Mouse (Mus musculus): ENCODE results near the gene Npy. TPM values are rescaled to one million over a fixed set of nuclear protein-coding genes. Genes with fewer than 3 reads are reported as not detected.

Gene Npy
- polyA plus RNA-seq (2015; fragmentation: Nextera tagmentation; extraction: Ambion mirVana) = 0.22 TPM in 1 of 2 replicates, not detected in the other

DNA sequence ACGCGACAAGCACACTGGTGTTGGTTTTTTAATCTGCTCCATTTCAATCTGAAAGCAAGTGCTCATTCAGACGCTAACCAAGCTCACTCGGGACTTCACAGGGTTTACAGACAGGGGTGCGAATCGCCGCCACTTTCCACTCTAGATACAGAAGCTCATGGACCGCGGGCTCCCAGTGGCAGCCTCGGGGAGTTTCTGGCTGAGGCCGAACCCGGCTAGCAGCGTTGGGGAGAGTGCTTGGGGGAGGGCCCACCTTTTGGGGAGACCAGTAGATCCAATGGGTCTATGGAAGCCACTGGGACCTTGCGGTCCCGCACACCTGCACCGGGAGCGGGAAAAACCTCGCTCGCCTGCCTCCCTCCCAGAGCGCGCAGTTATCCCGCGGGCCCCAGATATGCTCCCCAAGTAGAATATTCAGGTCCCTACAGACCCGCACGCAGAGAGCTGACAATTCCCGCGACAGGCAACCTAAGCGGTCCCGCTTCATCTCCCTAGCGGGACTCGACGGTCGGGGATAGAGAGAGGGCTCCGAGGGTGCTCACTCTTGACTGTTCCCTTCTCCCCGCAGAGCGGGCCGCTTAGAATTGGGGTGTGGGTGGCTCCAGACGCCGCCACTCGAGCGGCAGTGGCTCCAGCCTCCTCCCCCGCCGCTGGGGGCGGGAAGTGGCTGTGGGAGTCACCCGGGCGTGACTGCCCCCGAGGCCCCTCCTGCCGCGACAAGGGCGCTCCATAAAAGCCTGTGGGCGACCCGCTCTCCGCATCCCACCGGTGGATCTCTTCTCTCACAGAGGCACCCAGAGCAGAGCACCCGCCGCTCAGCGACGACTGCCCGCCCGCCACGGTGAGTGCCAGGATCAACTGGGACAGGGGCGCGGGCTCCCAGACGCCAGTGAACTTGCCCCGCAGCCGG lies at the start of gene Npy:
Gene Npy, plus strand, starts transcription at position 750 of the 910 bp plus-strand sequence.
- H3K9me3 ChIP-seq (replicated peaks) = no peaks in the 10 kb centered on the region
- under 1% methylated on average over 66 of the region's 66 CpGs for WGBS (ENCODE audit: insufficient replicate concordance)
- peak within 1 kb of the TSS; percentile 29 for H3K4me3 ChIP-seq (replicated peaks)
- no peak within 1 kb of the TSS for H3K27ac ChIP-seq (replicated peaks)
- peaks cover 8% of the 10 kb centered on the region; the same call in 1 of the 2 replicates for H3K4me1 ChIP-seq (replicated peaks)
- peak within 1 kb of the TSS; percentile 60 for H3K4me2 ChIP-seq
- peaks cover 68% of the 10 kb centered on the region for H3K27me3 ChIP-seq
- no peak for ATAC-seq (ENCODE audit: insufficient read depth)
- H3K9ac ChIP-seq = no peak within 1 kb of the TSS
- no peaks in the 10 kb centered on the region for H3K36me3 ChIP-seq (replicated peaks)

- Histone ChIP-seq H3K27me3 (no peaks in the 10 kb centered on the region), H3K9ac (no peak overlapping the region), H3K4me2 (no peak overlapping the region), H3K36me3 (replicated peaks) (no peaks in the 10 kb centered on the region), H3K27ac (replicated peaks) (no peak overlapping the region), H3K4me1 (replicated peaks) (no peaks in the 10 kb centered on the region), H3K4me3 (replicated peaks) (no peak overlapping the region), H3K9me3 (replicated peaks) (no peaks in the 10 kb centered on the region)
- ATAC-seq (ENCODE audit: insufficient read depth) = no peak
- 60% methylated on average over 8 of the region's 8 CpGs for WGBS (ENCODE audit: insufficient replicate concordance)
These were observed 47.5 kb upstream of the Npy start for GRCm38 (mm10) chr6:49775006-49775405.

DNA sequence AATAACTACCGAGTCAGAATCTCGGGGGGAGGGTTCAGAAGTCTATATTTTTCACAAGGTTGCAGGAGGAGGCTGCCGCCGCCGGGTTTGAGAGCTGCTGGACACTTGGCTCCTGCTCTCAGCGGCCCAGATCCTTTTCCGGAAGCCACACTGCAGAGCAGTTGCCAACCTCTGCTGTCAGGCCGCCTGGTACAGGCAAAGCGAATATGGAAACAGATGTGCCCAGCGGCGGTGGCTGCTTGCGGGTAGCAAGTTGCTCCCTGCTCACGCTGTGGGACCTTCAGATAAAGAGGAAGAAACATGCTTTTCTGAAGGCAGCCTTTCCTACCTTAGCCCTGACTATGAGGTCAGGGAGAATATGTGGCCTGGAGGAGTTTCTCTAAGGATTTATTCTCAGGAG lies 44.4 kb upstream of the Npy start:
- H3K36me3 ChIP-seq (replicated peaks) = no peaks in the 10 kb centered on the region
- WGBS (ENCODE audit: insufficient replicate concordance) = 39% methylated on average over 13 of the region's 13 CpGs
- H3K27ac ChIP-seq (replicated peaks) = no peak overlapping the region
- ATAC-seq (ENCODE audit: insufficient read depth) = no peak
- H3K27me3 ChIP-seq = no peaks in the 10 kb centered on the region
- no peak overlapping the region for H3K4me3 ChIP-seq (replicated peaks)
- no peaks in the 10 kb centered on the region for H3K9me3 ChIP-seq (replicated peaks)
- no peak overlapping the region for H3K4me2 ChIP-seq
- H3K9ac ChIP-seq = no peak overlapping the region
- H3K4me1 ChIP-seq (replicated peaks) = no peaks in the 10 kb centered on the region

- ATAC-seq (ENCODE audit: insufficient read depth) = no peak
- Histone ChIP-seq H3K4me3 (replicated peaks) (no peak overlapping the region), H3K9me3 (replicated peaks) (no peaks in the 10 kb centered on the region), H3K27me3 (no peaks in the 10 kb centered on the region), H3K9ac (no peak overlapping the region), H3K4me1 (replicated peaks) (no peaks in the 10 kb centered on the region), H3K27ac (replicated peaks) (no peak overlapping the region), H3K4me2 (no peak overlapping the region), H3K36me3 (replicated peaks) (no peaks in the 10 kb centered on the region)
- WGBS (ENCODE audit: insufficient replicate concordance) = 83% methylated on average over 9 of the region's 9 CpGs
These were observed 43.8 kb upstream of the Npy start for GRCm38 (mm10) chr6:49778729-49779128.

DNA sequence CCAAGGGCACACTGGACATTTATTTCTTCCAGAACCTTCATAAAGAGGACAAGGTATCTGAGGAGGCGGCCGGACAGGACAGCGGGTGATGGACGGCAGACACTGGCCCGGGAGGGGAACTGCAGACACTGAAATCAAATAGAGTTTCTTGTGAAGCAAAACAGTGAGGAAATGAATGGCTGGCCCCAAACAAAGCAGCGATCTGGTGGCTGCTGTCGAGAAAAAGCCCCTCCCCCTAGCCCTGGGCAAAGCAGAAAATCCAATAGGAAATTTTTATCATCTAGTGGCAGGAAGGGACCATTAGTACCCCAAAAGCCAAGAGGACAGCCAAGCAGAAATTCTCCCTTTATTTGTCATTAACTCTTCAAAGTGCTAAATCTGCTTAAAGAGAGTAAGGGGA lies 42.9 kb upstream of the Npy start:
- H3K4me2 ChIP-seq = no peak overlapping the region
- ATAC-seq (ENCODE audit: insufficient read depth) = no peak
- H3K4me3 ChIP-seq (replicated peaks) = no peak overlapping the region
- H3K9ac ChIP-seq = no peak overlapping the region
- no peaks in the 10 kb centered on the region for H3K9me3 ChIP-seq (replicated peaks)
- H3K4me1 ChIP-seq (replicated peaks) = no peaks in the 10 kb centered on the region
- no peaks in the 10 kb centered on the region for H3K27me3 ChIP-seq
- WGBS (ENCODE audit: insufficient replicate concordance) = 41% methylated on average over 7 of the region's 7 CpGs
- no peaks in the 10 kb centered on the region for H3K36me3 ChIP-seq (replicated peaks)
- no peak overlapping the region for H3K27ac ChIP-seq (replicated peaks)

DNA sequence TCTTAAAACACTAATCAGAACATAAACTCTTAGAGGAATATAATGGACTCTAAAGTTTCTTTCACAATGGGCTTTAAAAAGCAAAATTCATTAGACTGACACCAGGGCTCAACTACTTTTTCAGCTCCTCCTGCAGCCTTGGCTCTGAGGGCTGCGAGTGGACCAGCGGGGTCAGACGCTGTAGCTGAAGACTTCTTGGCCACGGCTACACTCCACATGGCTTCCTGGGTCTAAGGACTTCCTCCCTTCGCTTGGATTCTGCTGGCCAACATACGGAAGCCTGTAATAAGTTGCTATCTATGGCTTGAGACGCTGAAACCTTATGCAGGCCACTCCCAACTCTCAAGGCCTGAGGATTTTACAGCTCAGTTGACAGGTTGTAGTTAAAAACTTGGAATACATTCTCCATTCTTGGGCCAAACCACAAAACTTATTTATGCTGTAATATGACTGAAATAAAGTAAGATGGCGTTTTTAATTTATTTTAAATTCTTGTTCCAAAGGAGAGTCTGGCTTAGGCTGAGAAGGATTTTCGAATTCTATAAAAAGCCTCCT lies 41.6 kb upstream of the Npy start:
- no peak for ATAC-seq (ENCODE audit: insufficient read depth)
- Histone ChIP-seq H3K9me3 (replicated peaks) (no peaks in the 10 kb centered on the region), H3K36me3 (replicated peaks) (no peaks in the 10 kb centered on the region), H3K4me3 (replicated peaks) (no peak overlapping the region), H3K9ac (no peak overlapping the region), H3K4me1 (replicated peaks) (no peaks in the 10 kb centered on the region), H3K27ac (replicated peaks) (no peak overlapping the region), H3K27me3 (no peaks in the 10 kb centered on the region), H3K4me2 (no peak overlapping the region)
- WGBS (ENCODE audit: insufficient replicate concordance) = 53% methylated on average over 9 of the region's 9 CpGs

DNA sequence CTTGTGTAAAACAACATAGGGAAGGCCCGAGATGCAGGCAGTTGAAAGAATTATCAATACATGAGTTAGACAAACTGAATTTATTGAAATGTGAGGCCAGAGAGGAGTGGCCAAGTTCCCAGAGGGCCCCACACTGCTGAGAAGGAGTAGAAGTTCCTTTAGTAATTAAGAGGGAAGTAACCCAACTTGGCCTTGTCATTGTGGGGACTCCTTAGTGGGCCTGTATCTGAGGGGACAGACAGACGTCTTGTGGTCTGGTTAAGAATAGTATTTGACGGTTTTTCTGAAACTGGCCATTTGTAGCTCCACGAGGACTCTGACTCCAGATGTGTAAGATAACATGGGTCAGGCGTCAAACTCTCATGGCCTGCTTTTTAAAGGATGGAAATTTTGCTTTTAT lies 40.7 kb upstream of the Npy start:
- Histone ChIP-seq H3K27me3 (no peaks in the 10 kb centered on the region), H3K9ac (no peak overlapping the region), H3K27ac (replicated peaks) (no peak overlapping the region), H3K4me1 (replicated peaks) (no peaks in the 10 kb centered on the region), H3K9me3 (replicated peaks) (no peaks in the 10 kb centered on the region), H3K36me3 (replicated peaks) (no peaks in the 10 kb centered on the region), H3K4me3 (replicated peaks) (no peak overlapping the region), H3K4me2 (no peak overlapping the region)
- 24% methylated on average over 5 of the region's 5 CpGs for WGBS (ENCODE audit: insufficient replicate concordance)
- no peak for ATAC-seq (ENCODE audit: insufficient read depth)

GRCm38 (mm10) chr6:49782679-49783078 lies 39.8 kb upstream of the Npy start:
- no peak overlapping the region for H3K9ac ChIP-seq
- H3K9me3 ChIP-seq (replicated peaks) = no peaks in the 10 kb centered on the region
- no peak overlapping the region for H3K27ac ChIP-seq (replicated peaks)
- no peak for ATAC-seq (ENCODE audit: insufficient read depth)
- 65% methylated on average over 7 of the region's 7 CpGs for WGBS (ENCODE audit: insufficient replicate concordance)
- no peak overlapping the region for H3K4me2 ChIP-seq
- no peaks in the 10 kb centered on the region for H3K27me3 ChIP-seq
- no peak overlapping the region for H3K4me3 ChIP-seq (replicated peaks)
- no peaks in the 10 kb centered on the region for H3K4me1 ChIP-seq (replicated peaks)
- H3K36me3 ChIP-seq (replicated peaks) = no peaks in the 10 kb centered on the region

- Histone ChIP-seq H3K36me3 (replicated peaks) (no peaks in the 10 kb centered on the region), H3K4me3 (replicated peaks) (no peak overlapping the region), H3K4me1 (replicated peaks) (no peaks in the 10 kb centered on the region), H3K27me3 (no peaks in the 10 kb centered on the region), H3K9ac (no peak overlapping the region), H3K4me2 (no peak overlapping the region), H3K9me3 (replicated peaks) (no peaks in the 10 kb centered on the region), H3K27ac (replicated peaks) (no peak overlapping the region)
- no peak for ATAC-seq (ENCODE audit: insufficient read depth)
- 50% methylated on average over 12 of the region's 12 CpGs for WGBS (ENCODE audit: insufficient replicate concordance)
These were observed 30.0 kb upstream of the Npy start for GRCm38 (mm10) chr6:49792524-49792923.

- Histone ChIP-seq H3K9ac (no peak overlapping the region), H3K4me2 (no peak overlapping the region), H3K9me3 (replicated peaks) (no peaks in the 10 kb centered on the region), H3K27me3 (no peaks in the 10 kb centered on the region), H3K4me3 (replicated peaks) (no peak overlapping the region), H3K4me1 (replicated peaks) (no peaks in the 10 kb centered on the region), H3K27ac (replicated peaks) (no peak overlapping the region), H3K36me3 (replicated peaks) (no peaks in the 10 kb centered on the region)
- no peak for ATAC-seq (ENCODE audit: insufficient read depth)
- 44% methylated on average over 8 of the region's 8 CpGs for WGBS (ENCODE audit: insufficient replicate concordance)
These were observed 18.4 kb upstream of the Npy start for GRCm38 (mm10) chr6:49804105-49804504.

DNA sequence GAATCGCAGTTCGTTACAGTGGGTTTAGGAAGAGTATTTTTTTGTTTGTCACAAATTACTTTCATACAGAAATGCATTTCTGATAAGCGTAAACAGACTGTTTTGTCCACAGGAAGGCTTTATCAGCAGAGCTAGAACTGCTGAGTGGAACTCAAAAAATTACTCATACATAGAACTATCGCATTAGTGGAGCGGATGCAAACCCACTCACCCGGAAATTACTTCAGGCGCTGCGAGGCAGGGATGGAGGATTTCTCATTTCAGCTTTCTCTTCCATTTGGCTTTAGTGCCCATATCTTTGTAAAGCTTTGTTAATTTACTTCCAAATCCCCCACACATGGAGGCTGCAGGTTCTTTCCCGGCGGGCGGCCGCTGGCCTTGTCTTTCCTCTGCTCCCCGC lies 14.4 kb upstream of the Npy start:
- H3K9me3 ChIP-seq (replicated peaks) = no peaks in the 10 kb centered on the region
- H3K36me3 ChIP-seq (replicated peaks) = no peaks in the 10 kb centered on the region
- H3K9ac ChIP-seq = no peak overlapping the region
- H3K4me3 ChIP-seq (replicated peaks) = no peak overlapping the region
- H3K27ac ChIP-seq (replicated peaks) = no peak overlapping the region
- ATAC-seq (ENCODE audit: insufficient read depth) = no peak
- H3K4me2 ChIP-seq = peak overlapping the region; percentile 14; the same call in 1 of the 2 replicates
- 36% methylated on average over 13 of the region's 13 CpGs for WGBS (ENCODE audit: insufficient replicate concordance)
- H3K27me3 ChIP-seq = no peaks in the 10 kb centered on the region
- H3K4me1 ChIP-seq (replicated peaks) = no peaks in the 10 kb centered on the region

Measured in liver, embryonic 15.5 days (tissue).